Mouse (Mus musculus) E14TG2a.4 (cell line): Measurements from ENCODE around the gene Ptprt.

Experiments
- CTCF ChIP-seq: conservative IDR thresholded peaks from 2 replicates; pipeline ENCODE4 v1.5.1; 2014; ENCODE audit warnings: low read length
- NANOG ChIP-seq: IDR thresholded peaks from 2 replicates; pipeline ENCODE4 v1.6.1; 2014; ENCODE audit warnings: borderline replicate concordance, low read length, mixed read lengths
- POU5F1 ChIP-seq: IDR thresholded peaks from 2 replicates; pipeline ENCODE4 v1.6.1; 2014; ENCODE audit warnings: low read length, borderline replicate concordance

DNA sequence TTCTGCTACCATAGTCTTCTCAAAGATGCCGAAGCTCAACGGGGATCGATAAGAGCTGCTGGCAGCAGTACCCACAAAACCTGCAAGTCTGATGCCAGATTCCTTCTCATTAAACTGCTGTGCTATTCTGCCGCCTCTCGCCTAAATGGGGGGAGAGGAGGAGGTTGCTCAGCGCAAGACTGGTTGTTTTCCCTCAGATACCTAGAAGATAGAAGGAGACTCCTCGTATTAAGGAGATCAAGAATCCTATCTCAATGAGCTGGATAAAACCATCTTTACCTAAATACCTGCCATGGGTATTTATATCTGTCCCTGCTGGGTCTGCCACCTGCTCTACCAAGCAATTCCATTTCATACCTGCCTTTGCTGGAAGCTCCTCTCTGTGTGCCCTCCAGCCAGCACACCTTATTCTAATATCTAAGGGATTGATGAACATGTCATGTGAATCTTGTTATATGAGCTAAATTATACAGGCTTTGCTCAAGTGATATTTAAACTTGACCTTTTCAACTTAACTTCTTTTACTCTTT is 954.5 kb downstream of the Ptprt start:
- TF ChIP-seq CTCF = no peak
- TF ChIP-seq NANOG = no peak
- TF ChIP-seq POU5F1 = no peak
